Mouse (Mus musculus) neural tube, embryonic 13.5 days (tissue): ENCODE data around the gene Gm13285. TPM values are rescaled to one million over a fixed set of nuclear protein-coding genes. Genes with fewer than 3 reads are reported as not detected.

Experiments used
- polyA plus RNA-seq: library from polyadenylated mRNA; unstranded; fragments of >200 nt; fragmentation: Nextera tagmentation; extraction: Ambion mirVana; gene quantifications from 2 replicates; pipeline ENCODE4 v1.2.1, GENCODE M21; 2015

Gm13285 gene
- polyA plus RNA-seq, 1 experiment from 2014 or later, result 0.32 TPM

Other genes starting within 250 kb of the Gm13285 start
- gene Ifna15, start 241.4 kb upstream of the Gm13285 start, polyA plus RNA-seq, result not detected in 2 replicates
- gene Ifna14, start 227.9 kb upstream of the Gm13285 start, polyA plus RNA-seq, result not detected in 2 replicates
- not detected in 2 replicates for gene Ifna9, start 207.3 kb upstream of the Gm13285 start, polyA plus RNA-seq
- gene Ifna12, start 196.3 kb upstream of the Gm13285 start, polyA plus RNA-seq, result not detected in 2 replicates
- not detected in 2 replicates for gene C87499, start 165.3 kb upstream of the Gm13285 start, polyA plus RNA-seq
- gene Ifna13, start 155.2 kb upstream of the Gm13285 start, polyA plus RNA-seq, result not detected in 2 replicates
- not detected in 2 replicates for gene Ifna16, start 122.7 kb upstream of the Gm13285 start, polyA plus RNA-seq
- not detected in 2 replicates for gene Ifna2, start 115.8 kb upstream of the Gm13285 start, polyA plus RNA-seq
- gene Ifnab, start 108.3 kb upstream of the Gm13285 start, polyA plus RNA-seq, result not detected in 2 replicates
- gene Gm26566, start 77.9 kb upstream of the Gm13285 start, polyA plus RNA-seq, result 1.3 and 1.5 TPM in 2 replicates
- gene Klhl9, start 77.2 kb upstream of the Gm13285 start, polyA plus RNA-seq, result 126 and 128 TPM in 2 replicates
- not detected in 2 replicates for gene Gm13271, start 44.8 kb upstream of the Gm13285 start, polyA plus RNA-seq
- not detected in 2 replicates for gene Gm13283, start 39.5 kb upstream of the Gm13285 start, polyA plus RNA-seq
- gene Gm13290, start 25.8 kb upstream of the Gm13285 start, polyA plus RNA-seq, result not detected in 2 replicates
- gene Gm13289, start 22.7 kb upstream of the Gm13285 start, polyA plus RNA-seq, result not detected in 2 replicates
- gene Gm13272, start 19.8 kb upstream of the Gm13285 start, polyA plus RNA-seq, result not detected in 2 replicates
- not detected in 2 replicates for gene Ifnz, start 17.5 kb upstream of the Gm13285 start, polyA plus RNA-seq
- gene Gm13276, start 14.0 kb upstream of the Gm13285 start, polyA plus RNA-seq, result not detected in 2 replicates
- not detected in 2 replicates for gene Gm13277, start 11.0 kb upstream of the Gm13285 start, polyA plus RNA-seq
- gene Gm13278, start 8.1 kb upstream of the Gm13285 start, polyA plus RNA-seq, result not detected in 2 replicates
- not detected in 2 replicates for gene Gm13275, start 5.2 kb upstream of the Gm13285 start, polyA plus RNA-seq
- gene Gm13279, start 2.3 kb upstream of the Gm13285 start, polyA plus RNA-seq, result not detected in 2 replicates
- not detected in 2 replicates for gene Gm13287, start 3.6 kb downstream of the Gm13285 start, polyA plus RNA-seq
- gene Gm13288, start 5.9 kb downstream of the Gm13285 start, polyA plus RNA-seq, result not detected in 2 replicates
- gene Ifna7, start 16.6 kb downstream of the Gm13285 start, polyA plus RNA-seq, result not detected in 2 replicates
- gene Ifna11, start 20.3 kb downstream of the Gm13285 start, polyA plus RNA-seq, result not detected in 2 replicates
- not detected in 2 replicates for gene Ifna6, start 27.8 kb downstream of the Gm13285 start, polyA plus RNA-seq
- gene Ifna5, start 35.9 kb downstream of the Gm13285 start, polyA plus RNA-seq, result not detected in 2 replicates
- gene Ifna4, start 42.2 kb downstream of the Gm13285 start, polyA plus RNA-seq, result not detected in 2 replicates
- gene Ifna1, start 50.4 kb downstream of the Gm13285 start, polyA plus RNA-seq, result not detected in 2 replicates
- not detected in 2 replicates for gene Ifne, start 80.5 kb downstream of the Gm13285 start, polyA plus RNA-seq